Mouse (Mus musculus) forebrain, postnatal 0 days (tissue): ENCODE measurements around the gene St6galnac1. TPM values are rescaled to one million over a fixed set of nuclear protein-coding genes. Genes with fewer than 3 reads are reported as not detected.
A peak's percentile ranks its signal among the peaks of the same experiment; 100 is the strongest.

ENCODE experiments used
- ATAC-seq: fragments of 200-750 bp; cut with Nextera tagmentation; 2 replicates; pipeline ENCODE4 v1.8.0; 2017; ENCODE audit warnings: mild to moderate bottlenecking, moderate library complexity
- DNase-seq: peaks from one replicate; pipeline ENCODE4 v3.0.0-alpha.2; 2015
- H3K27ac ChIP-seq: fragments of 300-500 bp; sonication (generic); 2 replicates; pipeline ENCODE4 v1.5.1; 2014; ENCODE audit warnings: low read depth, mild to moderate bottlenecking, antibody characterized with exemption, low read length, moderate library complexity, mixed read lengths
- H3K27me3 ChIP-seq: fragments of 300-500 bp; sonication (generic); 2 replicates; pipeline ENCODE4 v1.6.1; 2014; ENCODE audit warnings: mild to moderate bottlenecking, low read length, mixed read lengths; ENCODE audit not compliant: insufficient read depth
- H3K36me3 ChIP-seq: fragments of 300-500 bp; sonication (generic); 2 replicates; pipeline ENCODE4 v1.6.1; 2014; ENCODE audit warnings: mild to moderate bottlenecking, moderate library complexity; ENCODE audit not compliant: insufficient read depth
- H3K4me1 ChIP-seq: fragments of 300-500 bp; sonication (generic); 2 replicates; pipeline ENCODE4 v1.6.1; 2014; ENCODE audit warnings: antibody characterized with exemption; ENCODE audit not compliant: insufficient read depth
- H3K4me2 ChIP-seq: fragments of 300-500 bp; sonication (generic); 2 replicates; pipeline ENCODE4 v1.6.1; 2014; ENCODE audit warnings: low read depth, mild to moderate bottlenecking, moderate library complexity
- H3K4me3 ChIP-seq: fragments of 300-500 bp; sonication (generic); 2 replicates; pipeline ENCODE4 v1.5.1; 2014; ENCODE audit warnings: low read depth, low read length, mixed read lengths
- H3K9ac ChIP-seq: fragments of 300-500 bp; sonication (generic); 2 replicates; pipeline ENCODE4 v1.6.1; 2014; ENCODE audit warnings: mild to moderate bottlenecking
- H3K9me3 ChIP-seq: fragments of 300-500 bp; sonication (generic); 2 replicates; pipeline ENCODE4 v1.6.1; 2016; ENCODE audit warnings: low read length
- CTCF ChIP-seq: sonication (generic); IDR thresholded peaks from 2 replicates; pipeline ENCODE4 v1.5.1; 2016; ENCODE audit warnings: antibody characterized with exemption, control low read depth, low read depth
- WGBS: fragments of 180-500 bp; shearing (Covaris S2); extraction: QIAGEN DNeasy Blood & Tissue Kit; methylation state at CpG from one replicate; pipeline ENCODE4 v1.1.7; 2014; 5-methylcytosine and 5-hydroxymethylcytosine counted together
- polyA plus RNA-seq: library from polyadenylated mRNA; unstranded; fragments of >200 nt; fragmentation: Nextera tagmentation; extraction: Ambion mirVana; gene quantifications from 2 replicates; pipeline ENCODE4 v1.2.1, GENCODE M21; 2015
- total RNA-seq: library from RNA; depleted of rRNA; stranded (reverse); fragments of >200 nt; gene quantifications from 2 replicates; pipeline ENCODE4 v1.2.3, GENCODE M21; 2014; rRNA removed

St6galnac1 gene
- total and polyA plus RNA-seq, 2 experiments from 2014 or later: not detected

- Histone ChIP-seq H3K27ac (no peak overlapping the region), H3K4me3 (no peak overlapping the region), H3K36me3 (no peaks in the 10 kb centered on the region), H3K4me2 (no peak overlapping the region), H3K27me3 (no peaks in the 10 kb centered on the region), H3K4me1 (no peaks in the 10 kb centered on the region), H3K9me3 (no peaks in the 10 kb centered on the region), H3K9ac (no peak overlapping the region)
- ATAC-seq (no peak), DNase-seq (no peak)
- 85% methylated on average over 9 of the region's 9 CpGs for WGBS
- no peak for TF ChIP-seq CTCF
Observed at GRCm38 (mm10) chr11:116729276-116730008, 45.9 kb downstream of the St6galnac1 start.

GRCm38 (mm10) chr11:116726156-116726555 is 49.2 kb downstream of the St6galnac1 start:
- H3K27ac ChIP-seq: no peak overlapping the region
- H3K9me3 ChIP-seq: no peaks in the 10 kb centered on the region
- H3K36me3 ChIP-seq: no peaks in the 10 kb centered on the region
- TF ChIP-seq CTCF: no peak
- H3K4me3 ChIP-seq: no peak overlapping the region
- H3K27me3 ChIP-seq: no peaks in the 10 kb centered on the region
- H3K9ac ChIP-seq: no peak overlapping the region
- H3K4me1 ChIP-seq: no peaks in the 10 kb centered on the region
- 80% methylated on average over 3 of the region's 3 CpGs for WGBS
- no peak for ATAC-seq
- no peak for DNase-seq
- no peak overlapping the region for H3K4me2 ChIP-seq

GRCm38 (mm10) chr11:116725031-116725948 is 50.0 kb downstream of the St6galnac1 start:
- TF ChIP-seq CTCF: no peak
- Histone ChIP-seq H3K9ac (no peak overlapping the region), H3K36me3 (no peaks in the 10 kb centered on the region), H3K4me2 (peak overlapping the region; percentile 28), H3K4me1 (no peaks in the 10 kb centered on the region), H3K4me3 (no peak overlapping the region), H3K9me3 (no peaks in the 10 kb centered on the region), H3K27me3 (no peaks in the 10 kb centered on the region), H3K27ac (no peak overlapping the region)
- ATAC-seq (peak; percentile 58; the same call in 1 of the 2 replicates), DNase-seq (peak; percentile 49)
- 35% methylated on average over 27 of the region's 27 CpGs for WGBS

GRCm38 (mm10) chr11:116723064-116723463 is 52.2 kb downstream of the St6galnac1 start:
- H3K4me3 ChIP-seq: no peak overlapping the region

GRCm38 (mm10) chr11:116721548-116722271 is 53.6 kb downstream of the St6galnac1 start:
- WGBS: 53% methylated on average over 9 of the region's 9 CpGs
- Histone ChIP-seq H3K9ac (no peak overlapping the region), H3K4me3 (no peak overlapping the region), H3K36me3 (no peaks in the 10 kb centered on the region), H3K4me2 (no peak overlapping the region), H3K27me3 (no peaks in the 10 kb centered on the region), H3K9me3 (no peaks in the 10 kb centered on the region), H3K27ac (no peak overlapping the region), H3K4me1 (no peaks in the 10 kb centered on the region)
- ATAC-seq (no peak), DNase-seq (no peak)
- TF ChIP-seq CTCF: no peak

More at GRCm38 (mm10) chr11:116723064-116723463, 52.2 kb downstream of the St6galnac1 start:
- TF ChIP-seq CTCF: no peak
- Histone ChIP-seq H3K27ac (no peak overlapping the region), H3K4me2 (no peak overlapping the region), H3K9ac (no peak overlapping the region), H3K9me3 (no peaks in the 10 kb centered on the region), H3K36me3 (no peaks in the 10 kb centered on the region), H3K4me1 (no peaks in the 10 kb centered on the region), H3K27me3 (no peaks in the 10 kb centered on the region)
- no peak for DNase-seq
- WGBS: 96% methylated on average over 5 of the region's 5 CpGs
- ATAC-seq: no peak

GRCm38 (mm10) chr11:116720319-116720865 is 54.9 kb downstream of the St6galnac1 start:
- Histone ChIP-seq H3K4me2 (no peak overlapping the region), H3K27ac (no peak overlapping the region), H3K4me1 (no peaks in the 10 kb centered on the region), H3K27me3 (no peaks in the 10 kb centered on the region), H3K9ac (no peak overlapping the region), H3K4me3 (no peak overlapping the region), H3K36me3 (no peaks in the 10 kb centered on the region), H3K9me3 (no peaks in the 10 kb centered on the region)
- no peak for TF ChIP-seq CTCF
- 93% methylated on average over 15 of the region's 15 CpGs for WGBS
- DNase-seq (no peak), ATAC-seq (no peak)

Other genes starting within 250 kb of the St6galnac1 start
- 12.7 and 13.8 TPM in 2 replicates for gene Sphk1, start 244.6 kb downstream of the St6galnac1 start, total RNA-seq
- 8.7 and 10.2 TPM in 2 replicates for gene Sphk1, start 244.6 kb downstream of the St6galnac1 start, polyA plus RNA-seq
- gene Ube2o, start 194.1 kb downstream of the St6galnac1 start, total RNA-seq: 81.3 and 94.1 TPM in 2 replicates
- gene Ube2o, start 194.1 kb downstream of the St6galnac1 start, polyA plus RNA-seq: 26.6 and 32.1 TPM in 2 replicates
- gene Aanat, start 189.1 kb downstream of the St6galnac1 start, total RNA-seq: 0.31 and 0.62 TPM in 2 replicates
- 0.88 and 0.89 TPM in 2 replicates for gene Aanat, start 189.1 kb downstream of the St6galnac1 start, polyA plus RNA-seq
- gene Rhbdf2, start 148.5 kb downstream of the St6galnac1 start, total RNA-seq: 1.6 and 1.9 TPM in 2 replicates
- gene Rhbdf2, start 148.5 kb downstream of the St6galnac1 start, polyA plus RNA-seq: 0.75 and 0.97 TPM in 2 replicates
- 1.5 and 3.3 TPM in 2 replicates for gene Prcd, start 122.0 kb downstream of the St6galnac1 start, total RNA-seq
- gene Prcd, start 122.0 kb downstream of the St6galnac1 start, polyA plus RNA-seq: 3.4 and 4.8 TPM in 2 replicates
- gene Cygb, start 121.2 kb downstream of the St6galnac1 start, total RNA-seq: 20.7 and 22.7 TPM in 2 replicates
- 24.9 and 27.6 TPM in 2 replicates for gene Cygb, start 121.2 kb downstream of the St6galnac1 start, polyA plus RNA-seq
- 9.8 TPM in 2 replicates for gene Mxra7, start 52.5 kb upstream of the St6galnac1 start, total RNA-seq
- gene Mxra7, start 52.5 kb upstream of the St6galnac1 start, polyA plus RNA-seq: 11.7 and 16.0 TPM in 2 replicates
- 40.3 and 55.4 TPM in 2 replicates for gene Mettl23, start 67.8 kb upstream of the St6galnac1 start, total RNA-seq
- gene Mettl23, start 67.8 kb upstream of the St6galnac1 start, polyA plus RNA-seq: 54.2 and 69.3 TPM in 2 replicates
- gene Jmjd6, start 67.9 kb upstream of the St6galnac1 start, total RNA-seq: 41.4 and 55.9 TPM in 2 replicates
- gene Jmjd6, start 67.9 kb upstream of the St6galnac1 start, polyA plus RNA-seq: 48.1 and 50.1 TPM in 2 replicates
- gene Mfsd11, start 76.9 kb upstream of the St6galnac1 start, total RNA-seq: 29.9 and 38.2 TPM in 2 replicates
- 46.8 and 52.4 TPM in 2 replicates for gene Mfsd11, start 76.9 kb upstream of the St6galnac1 start, polyA plus RNA-seq
- 249 and 262 TPM in 2 replicates for gene Srsf2, start 77.6 kb upstream of the St6galnac1 start, total RNA-seq
- gene Srsf2, start 77.6 kb upstream of the St6galnac1 start, polyA plus RNA-seq: 477 and 486 TPM in 2 replicates
- gene Mgat5b, start 143.4 kb upstream of the St6galnac1 start, total RNA-seq: 88.5 and 95.4 TPM in 2 replicates
- gene Mgat5b, start 143.4 kb upstream of the St6galnac1 start, polyA plus RNA-seq: 27.0 and 31.0 TPM in 2 replicates